Mouse (Mus musculus) cerebellum, postnatal 10 days (tissue): ENCODE results near the gene Zfc3h1.
A peak's percentile ranks its signal among the peaks of the same experiment; 100 is the strongest.

Experiments
- DNase-seq, 2 experiments: peaks; one replicate each; pipeline ENCODE4 v3.0.0; 2021; ENCODE audit warnings: mixed read lengths in 2 of 2

Gene Zfc3h1

DNA sequence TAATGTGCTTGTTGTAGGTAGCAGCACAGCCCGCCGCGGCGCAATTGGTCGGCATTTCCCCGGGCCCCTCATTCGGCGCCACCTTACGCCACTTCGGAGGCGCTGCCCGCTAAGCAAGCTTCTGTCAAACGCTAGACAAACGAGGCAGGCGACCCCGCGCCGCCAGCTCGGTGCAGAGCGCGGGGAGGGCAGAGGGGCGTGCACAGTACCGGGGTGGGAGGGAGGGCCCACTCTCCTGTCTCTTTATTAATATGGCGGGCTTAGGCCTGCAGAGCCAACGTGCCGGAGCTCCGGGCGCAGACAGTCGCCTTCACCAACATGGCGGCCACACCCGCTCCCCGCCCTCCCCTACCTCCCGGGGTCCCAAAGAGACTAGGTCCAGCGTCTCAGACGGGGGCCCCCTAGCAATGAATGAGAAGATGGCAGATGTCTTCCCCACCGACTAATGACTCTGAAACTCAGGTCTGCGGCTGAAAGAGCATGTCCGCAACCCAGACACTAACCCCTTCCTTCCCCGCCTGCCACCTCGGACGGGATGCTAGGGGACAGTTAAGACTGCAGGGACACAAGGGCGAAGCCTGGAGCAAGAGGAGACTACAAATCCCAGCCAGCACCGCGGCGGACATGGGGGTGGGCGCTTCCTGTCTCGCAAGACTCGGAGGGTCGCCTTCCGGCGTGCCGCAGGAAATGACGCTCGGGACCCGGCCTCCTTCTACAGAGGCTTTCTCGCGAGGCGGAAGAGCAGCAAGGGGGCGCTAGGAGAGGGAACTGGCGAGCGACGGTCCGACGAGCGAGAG, at the start of gene Zfc3h1, which contains the start of gene Thap2:
Zfc3h1 (plus strand) TSS at position 739 of the 797 bp plus-strand sequence.
Thap2 (minus strand) TSS at position 223 of the 797 bp plus-strand sequence.
- peak; percentile 98 to 99 for DNase-seq

DNA sequence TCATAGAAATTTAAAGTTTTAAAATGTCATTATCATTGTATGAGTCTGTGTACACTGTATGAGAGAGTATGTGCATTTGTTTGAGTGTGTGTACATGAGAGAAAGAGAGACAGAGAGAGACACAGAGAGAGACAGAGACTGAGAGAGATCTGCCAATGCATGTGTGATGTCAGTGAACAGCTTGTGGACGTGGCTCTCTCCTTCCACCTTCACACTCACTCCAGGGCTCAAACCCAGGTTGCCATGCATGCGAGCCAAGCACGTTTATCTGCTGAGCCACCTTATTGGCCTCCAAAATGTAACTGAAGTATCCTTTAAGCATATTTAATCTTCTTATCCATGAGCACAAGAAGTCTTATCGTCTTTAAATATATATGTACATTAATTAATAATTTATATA, 47.9 kb upstream of the Zfc3h1 start:
- no peak for DNase-seq

DNA sequence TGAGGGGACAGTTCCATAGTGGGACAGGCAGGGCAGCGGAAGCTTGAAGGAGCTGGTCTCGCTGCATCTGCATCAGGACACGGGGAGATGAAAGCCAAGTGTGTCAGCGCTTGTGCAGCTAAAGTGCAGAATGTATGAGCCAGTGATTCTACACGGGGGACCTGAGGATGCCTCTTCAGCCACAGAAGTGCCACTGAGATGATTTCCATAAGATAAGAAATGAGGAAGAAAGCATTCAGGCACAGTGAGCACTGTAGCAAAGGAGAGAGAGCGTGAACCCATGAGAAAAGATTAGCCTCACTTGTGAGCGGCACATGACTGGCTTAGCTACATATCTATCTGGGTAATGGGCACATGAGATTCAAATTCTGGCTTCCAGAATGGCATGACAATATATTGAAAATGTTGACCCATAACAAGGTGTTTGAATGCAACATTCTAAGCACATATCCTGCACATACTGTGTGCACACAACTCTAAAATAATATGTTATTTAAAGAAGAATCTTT, 44.9 kb upstream of the Zfc3h1 start:
- DNase-seq: no peak

DNA sequence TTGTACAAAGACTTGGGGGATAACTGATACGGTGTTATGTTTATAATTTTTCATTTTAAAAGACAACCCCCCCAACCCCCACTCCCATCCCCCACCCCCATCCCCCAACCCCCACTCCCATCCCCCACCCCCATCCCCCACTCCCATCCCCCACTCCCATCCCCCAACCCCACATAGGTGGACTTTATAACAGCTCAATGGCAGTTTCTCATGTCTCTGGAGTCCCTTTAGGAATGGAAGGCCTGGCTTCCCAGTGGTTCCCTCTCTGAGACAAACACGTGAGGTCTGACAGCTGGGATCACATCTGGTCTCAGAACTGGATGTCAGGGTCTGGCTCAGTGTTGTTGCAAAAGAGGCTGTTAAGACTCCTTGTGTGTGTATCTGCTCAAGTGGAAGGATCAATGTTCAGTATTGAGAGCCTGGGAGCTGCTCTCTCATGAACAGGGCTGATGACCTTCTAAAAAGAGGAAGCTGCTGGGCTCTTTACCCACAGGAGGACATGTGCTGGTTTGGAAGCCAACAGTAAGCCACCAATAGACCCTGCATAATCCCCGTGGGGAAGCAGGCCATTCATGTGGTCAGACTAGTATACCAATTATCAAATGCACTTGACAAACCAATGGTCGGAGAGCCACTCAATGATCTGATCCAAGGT, 41.9 kb upstream of the Zfc3h1 start:
- no peak for DNase-seq

DNA sequence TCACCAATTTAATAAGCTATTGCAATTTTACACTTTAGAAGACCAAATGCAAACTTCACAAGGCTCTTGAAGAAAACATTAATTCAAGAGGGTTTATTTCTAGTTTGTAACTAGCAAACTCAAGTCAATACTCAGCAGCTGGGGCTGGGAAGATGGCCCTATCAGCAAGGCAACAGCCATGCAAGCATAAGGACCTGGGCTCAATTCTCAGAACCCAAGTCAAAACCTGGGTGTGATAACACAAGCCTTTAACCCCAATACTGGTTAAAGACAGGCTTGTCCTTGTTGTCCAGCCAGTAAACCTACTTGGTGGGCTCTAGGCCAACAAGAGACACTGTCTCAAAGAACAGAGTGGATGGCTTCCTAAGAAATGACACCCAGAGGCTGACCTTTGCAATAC, 38.3 kb upstream of the Zfc3h1 start:
- no peak for DNase-seq

DNA sequence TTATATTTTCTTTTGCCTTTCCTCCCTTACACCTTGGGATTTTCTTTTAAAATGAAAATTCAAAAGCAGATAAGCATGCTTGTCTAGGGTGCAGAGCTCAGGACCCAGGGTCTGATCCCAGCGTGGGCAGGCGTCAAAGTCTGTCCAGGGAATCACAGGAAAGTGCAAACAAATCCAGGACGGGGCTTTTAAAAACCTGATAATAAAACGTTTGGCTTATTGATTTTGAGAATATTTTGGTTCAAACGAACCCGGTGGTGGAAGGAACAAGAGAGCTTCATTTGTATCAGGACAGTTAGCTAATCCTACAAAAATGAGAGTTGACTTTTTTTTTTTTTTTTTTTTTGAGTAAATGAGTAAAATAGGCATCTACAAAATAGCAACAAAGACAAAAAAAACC, 36.6 kb upstream of the Zfc3h1 start:
- DNase-seq: no peak

DNA sequence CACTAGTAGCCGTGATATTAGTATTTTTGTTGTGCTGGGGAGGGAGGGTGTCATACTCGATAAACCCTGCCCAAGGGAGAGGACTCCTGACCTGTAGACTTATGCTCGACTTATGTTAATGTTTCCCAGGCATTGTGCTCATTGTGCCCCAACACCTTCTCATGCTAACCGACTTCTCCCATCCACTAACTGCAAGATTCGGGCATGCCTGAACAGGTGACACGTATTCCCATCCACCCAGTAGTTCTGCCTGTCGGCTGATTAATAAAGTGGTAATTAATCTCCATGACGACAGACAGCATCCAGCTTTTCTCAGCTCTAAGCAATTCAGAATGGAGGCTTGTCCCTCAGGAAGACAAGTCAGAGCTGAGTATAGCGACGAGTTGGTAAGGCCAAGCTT, 35.7 kb upstream of the Zfc3h1 start:
- no peak for DNase-seq

DNA sequence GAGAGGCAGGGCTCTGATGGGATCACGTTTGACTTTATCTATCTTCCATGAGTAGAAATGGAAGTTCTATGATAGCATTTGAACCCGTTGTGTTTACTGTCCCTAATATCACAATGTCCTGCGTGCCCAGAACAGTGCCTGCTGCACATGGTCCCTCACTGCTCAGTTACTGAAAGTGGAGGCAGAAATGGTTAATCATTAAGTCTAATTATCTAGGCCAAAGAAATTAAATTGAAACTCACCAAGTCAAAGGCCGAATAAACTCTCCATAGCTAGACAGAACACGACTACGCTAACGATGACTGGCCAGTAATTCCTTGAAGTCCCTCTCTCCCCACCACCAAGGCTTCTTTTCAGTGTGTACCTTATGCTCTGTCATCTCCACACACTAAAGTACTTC, 35.2 kb upstream of the Zfc3h1 start:
- no peak for DNase-seq

DNA sequence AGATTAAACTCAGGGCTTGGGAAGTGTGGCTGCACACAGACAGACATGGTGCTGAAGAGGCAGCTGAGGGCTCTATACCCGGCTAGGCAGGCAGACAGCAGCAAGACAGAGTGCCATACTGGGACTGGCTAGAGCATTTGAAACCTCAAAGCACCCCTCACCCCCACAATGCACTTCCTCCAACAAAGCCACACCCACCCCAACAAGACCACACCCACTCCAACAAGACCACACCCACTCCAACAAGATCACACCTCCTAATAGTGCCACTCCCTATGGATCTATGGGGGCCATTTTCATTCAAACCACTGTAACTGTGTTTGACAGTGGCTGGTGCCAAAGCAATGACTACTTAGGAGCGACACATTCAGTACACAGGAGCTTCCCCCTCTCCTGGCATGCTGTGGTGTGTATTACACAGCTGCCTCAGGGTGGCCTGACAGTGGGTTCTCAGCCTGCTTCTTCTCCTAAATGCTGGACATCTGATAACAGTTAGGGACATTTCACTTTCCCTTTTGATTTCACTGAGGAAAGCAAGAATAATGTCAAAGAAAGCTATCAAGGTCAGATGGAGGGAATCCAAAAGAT, 33.9 kb upstream of the Zfc3h1 start:
- DNase-seq: no peak

DNA sequence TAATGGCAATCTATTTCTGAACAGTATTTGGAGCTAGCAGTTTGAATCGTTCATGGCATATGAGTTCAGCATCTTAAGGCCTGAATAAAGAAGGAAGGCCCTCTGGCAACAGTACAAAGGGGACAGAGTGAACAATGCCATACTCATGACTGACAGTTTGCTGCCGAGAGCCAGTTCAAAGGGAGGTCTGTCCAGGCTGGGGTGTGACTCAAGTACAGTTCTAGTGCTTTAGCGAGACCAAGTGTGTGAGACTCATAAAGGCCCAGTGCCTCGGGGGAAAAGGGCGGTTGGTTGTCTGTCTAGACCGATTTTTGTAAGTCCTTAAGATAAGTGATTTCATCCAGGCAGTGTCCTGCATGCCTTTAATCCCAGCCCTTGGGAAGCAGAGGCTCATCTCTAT, 30.2 kb upstream of the Zfc3h1 start:
- no peak for DNase-seq

DNA sequence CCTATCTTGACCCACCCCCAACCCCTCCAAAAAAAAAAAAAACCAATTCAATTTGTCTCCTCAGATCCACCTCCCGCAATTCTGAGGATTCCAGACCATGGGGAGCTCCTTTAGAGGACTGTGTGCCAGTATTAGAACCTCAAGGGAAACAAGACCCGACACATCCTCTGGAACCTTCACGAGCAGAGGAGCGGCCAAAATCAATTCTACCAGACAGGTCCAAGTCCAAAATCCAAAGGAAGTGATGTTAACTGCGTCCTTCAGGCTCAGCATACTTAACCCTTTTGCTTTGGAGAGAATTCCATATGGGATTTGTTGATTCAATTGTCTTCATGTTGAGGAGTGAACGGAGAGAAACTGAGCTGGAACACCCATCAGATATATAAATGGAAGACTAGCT, 29.7 kb upstream of the Zfc3h1 start:
- DNase-seq: no peak

DNA sequence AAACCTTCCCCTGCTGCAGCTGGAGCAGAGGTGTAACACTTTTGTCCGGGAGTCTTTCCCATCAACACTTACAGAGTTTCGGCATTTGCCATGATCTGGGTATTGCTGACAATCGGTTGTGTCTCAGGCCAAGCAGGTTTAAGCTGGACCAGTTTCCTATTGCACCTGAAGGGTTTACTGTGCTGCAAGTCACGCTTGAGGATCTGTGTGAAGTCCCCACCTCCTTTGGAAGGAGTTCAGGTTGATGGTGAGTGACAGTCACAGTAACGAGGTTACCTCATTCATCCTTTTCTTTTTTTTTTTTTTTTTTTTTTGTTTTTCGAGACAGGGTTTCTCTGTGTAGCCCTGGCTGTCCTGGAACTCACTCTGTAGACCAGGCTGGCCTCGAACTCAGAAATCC, 28.7 kb upstream of the Zfc3h1 start:
- DNase-seq: no peak

DNA sequence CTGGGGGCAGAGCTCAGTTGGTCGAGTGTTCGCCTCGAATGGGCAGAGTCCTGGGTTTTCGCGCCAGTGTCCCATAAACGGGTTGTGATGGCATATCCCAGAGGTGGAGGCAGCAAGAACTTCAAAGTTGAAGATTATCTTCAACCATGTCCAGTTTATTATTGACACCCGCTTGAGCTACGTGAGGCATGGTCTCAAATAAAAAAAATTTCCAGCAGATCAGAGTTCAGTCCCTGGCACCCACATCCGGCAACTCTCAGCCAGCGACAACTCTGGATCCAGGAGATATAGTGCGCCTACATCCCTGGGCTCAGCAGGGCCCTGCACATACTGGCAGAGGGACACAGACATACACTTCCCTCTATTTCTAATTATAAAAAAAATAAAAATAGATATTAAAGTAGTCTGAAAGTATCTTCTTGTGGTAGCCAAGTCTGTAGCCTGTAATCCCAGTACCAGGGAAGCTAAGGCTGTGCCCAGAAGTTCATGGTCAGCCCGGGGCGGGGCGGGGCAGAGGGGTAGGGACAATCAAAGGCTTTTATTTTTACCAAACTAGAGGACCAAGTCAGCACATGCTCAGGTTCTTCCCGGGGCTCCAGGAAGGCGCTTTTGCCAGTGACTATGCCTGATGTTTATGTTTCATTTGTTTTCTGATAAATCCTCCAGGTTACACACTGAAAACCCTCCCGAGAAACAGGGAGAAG, 26.4 kb upstream of the Zfc3h1 start:
- DNase-seq: no peak

DNA sequence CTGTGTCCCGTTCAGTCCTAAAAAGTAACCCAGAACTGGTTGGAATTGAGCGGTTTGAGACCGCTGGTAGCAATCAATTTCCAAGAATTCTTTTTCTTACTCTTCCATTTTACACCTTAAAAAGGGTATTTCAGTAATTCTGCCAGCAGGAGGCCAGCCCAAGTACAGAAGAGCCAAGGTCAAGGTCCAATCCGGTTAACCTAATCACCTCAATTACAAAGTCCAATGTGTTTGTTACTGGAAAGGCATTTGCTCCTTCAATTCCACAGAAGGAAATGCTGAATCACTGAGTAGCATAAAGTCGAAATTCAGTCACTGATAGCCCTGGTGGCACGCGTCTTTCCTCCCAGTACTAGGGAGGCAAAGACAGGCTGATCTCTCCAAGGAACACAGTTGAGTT, 25.7 kb upstream of the Zfc3h1 start:
- no peak for DNase-seq

DNA sequence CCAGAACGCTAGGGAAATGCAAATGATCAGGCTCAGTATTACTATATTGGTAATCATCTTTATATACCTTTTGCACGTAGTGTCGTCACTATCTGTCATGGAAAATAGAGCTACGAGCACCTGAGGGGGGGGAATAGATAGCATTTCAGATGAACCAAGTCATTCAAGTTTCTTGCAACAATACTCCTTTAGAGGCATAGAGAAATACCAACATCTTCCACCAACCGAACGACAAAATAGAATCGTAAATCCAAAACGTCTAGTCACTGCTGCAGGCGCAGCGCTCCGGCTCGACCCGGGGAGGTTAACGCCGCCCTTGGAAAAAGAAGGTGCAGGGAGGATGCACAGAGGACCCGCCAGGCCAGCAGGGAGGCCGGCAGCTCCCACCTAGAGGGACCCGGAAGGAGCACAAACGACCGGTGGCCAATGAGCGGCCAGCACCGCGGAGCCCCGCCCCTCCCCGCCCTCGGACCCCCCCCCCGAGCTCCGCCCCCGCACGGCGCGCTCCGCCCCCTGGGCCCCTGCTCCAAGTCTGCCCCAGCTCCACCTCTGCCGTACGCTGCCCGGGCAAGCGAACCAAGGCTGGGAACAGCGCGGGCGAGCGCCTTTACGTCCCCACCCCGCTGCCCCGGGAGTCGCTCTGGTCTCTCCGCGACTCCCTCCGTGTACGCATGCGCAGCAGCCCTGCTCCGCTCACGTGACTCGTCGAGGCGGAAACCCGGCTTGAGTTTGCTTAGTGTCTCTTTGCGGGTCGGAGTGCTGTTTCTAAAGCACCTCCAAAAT, 22.7 kb upstream of the Zfc3h1 start, which contains the start of gene Tmem19:
Tmem19 (minus strand) TSS at position 662 of the 783 bp plus-strand sequence.
- DNase-seq: peak; percentile 99

DNA sequence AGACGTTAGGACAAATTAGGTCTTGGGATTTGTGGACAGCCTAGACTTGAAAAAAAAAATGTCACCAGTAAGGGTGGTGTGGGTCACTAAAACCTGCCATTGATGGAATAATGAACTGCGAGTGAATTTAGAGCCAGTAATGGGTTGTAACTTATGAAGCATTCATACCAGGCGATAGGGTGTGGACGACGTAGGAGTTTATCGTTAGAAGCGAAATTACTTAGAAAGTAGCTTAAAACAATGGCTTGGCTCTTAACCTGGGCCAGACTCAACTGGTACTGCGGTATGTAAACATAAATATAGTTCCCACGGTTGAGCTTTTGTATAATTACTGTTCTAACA, 22.2 kb upstream of the Zfc3h1 start:
- DNase-seq: no peak

DNA sequence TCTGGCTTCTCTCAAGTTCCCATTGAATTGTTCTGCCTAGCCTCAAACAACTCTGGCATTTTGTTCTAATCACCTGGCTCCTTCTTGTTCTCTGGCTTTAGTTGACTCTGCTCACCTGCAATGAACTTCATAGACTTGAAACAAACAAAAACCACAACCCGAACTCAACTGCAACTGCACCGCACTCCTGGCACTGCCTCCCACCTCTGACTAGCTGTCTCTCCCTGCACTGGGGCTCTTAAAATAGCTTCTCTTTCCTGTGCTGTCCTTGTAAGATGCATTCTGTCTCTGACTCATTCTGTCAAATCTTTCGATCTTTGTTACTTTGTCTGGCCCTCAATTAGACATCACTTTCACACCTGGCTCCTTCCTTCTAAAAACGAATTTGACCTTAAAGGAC, 21.6 kb upstream of the Zfc3h1 start:
- DNase-seq: no peak

DNA sequence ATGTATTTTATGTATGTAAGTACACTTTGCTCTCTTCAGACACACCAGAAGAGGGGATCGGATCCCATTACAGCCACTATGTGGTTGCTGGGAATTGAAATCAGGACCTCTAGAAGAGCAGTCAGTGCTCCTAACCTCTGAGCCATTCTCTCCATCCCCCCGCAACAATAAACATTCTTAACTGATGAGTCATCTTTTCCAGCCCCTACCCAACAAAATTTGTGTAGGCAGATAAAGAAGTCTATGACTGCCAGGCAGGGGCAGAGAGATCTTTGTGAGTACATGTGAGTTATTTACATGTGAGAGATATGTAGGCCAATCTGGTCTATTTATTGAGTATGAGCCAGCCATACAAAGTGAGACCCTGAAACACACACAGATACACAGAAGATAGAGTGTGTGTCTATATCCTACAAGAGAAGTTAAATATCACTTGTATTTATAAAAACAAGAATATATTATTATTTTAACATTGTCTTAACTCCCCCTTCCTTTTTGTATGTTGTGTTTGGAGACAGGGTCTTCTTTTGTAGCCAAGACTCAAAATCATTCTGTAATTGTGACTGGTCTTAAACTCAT, 3.2 kb upstream of the Zfc3h1 start:
- DNase-seq: no peak

DNA sequence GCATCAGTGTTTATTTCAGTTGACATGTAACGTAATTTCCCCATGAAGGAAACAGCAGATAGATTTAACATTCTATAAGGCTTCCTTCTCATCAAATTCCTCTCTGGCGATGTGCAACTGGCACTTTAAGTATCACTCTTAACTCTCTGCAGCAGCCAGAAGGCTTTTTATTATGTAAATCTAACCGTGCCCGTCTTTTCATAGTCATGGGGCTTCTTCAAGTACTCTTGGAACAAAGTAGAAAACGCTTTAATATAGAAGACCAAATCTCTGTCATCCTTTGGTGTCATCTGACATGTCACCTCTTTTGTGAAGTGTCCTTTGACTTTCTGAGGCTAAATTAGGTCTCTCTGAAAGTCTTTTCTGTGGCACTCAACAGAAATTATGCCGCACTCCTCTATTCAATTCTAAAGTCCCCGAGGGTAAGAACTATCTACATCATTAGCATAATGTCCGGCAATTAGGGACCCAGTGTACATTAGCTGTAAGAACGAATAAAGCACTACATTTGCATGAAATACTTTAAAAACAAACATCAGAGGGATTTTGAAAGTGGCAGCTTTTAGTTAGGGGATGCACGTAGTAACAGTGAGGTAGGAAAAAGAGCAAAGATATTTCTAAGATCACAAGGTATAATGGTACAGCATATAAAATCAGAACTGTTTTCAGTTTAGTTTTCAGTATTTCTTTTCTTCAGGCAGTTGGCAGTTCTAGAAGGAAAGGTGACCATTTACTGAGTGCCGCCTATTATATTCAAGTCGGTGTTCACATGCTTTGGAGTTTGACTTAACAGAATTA, 1.7 kb upstream of the Zfc3h1 start:
- DNase-seq: no peak

DNA sequence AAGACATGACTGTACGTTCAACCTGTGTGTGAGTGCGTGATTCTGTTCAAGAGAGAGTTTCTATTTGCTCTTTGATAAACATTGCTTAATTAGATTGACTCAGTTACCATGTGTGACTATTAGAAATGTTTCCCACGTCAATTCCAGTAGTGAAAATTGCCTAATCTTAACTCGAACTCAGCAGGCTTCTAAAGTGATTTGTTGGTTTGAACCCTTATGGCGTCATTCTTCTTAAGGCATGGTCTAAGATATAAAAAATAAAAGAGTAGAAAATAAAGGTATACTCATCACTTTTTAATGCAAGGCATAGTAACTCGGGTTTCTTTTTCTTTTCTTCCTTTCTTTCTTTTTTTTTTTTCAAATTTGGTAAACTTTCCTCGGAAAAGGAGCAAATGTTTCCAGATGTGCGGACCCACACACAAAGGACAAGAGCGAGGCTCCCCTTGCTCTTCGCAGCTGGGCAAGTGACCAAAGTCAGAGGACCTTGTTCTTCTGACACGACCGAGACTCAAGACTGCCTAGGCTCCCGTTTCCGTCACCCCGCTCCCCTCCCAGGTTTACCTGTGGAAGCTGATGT, 1.0 kb upstream of the Zfc3h1 start:
- DNase-seq: no peak
